Mouse (Mus musculus) stomach, embryonic 16.5 days (tissue): ENCODE data around the gene Gm12253. TPM values are rescaled to one million over a fixed set of nuclear protein-coding genes. Genes with fewer than 3 reads are reported as not detected.

ENCODE experiments used
- ATAC-seq: fragments of 200-750 bp; cut with Nextera tagmentation; 2 replicates; pipeline ENCODE4 v1.8.0; 2017; ENCODE audit warnings: moderate number of reproducible peaks, moderate TSS enrichment; ENCODE audit not compliant: insufficient read depth, low FRiP score
- H3K27ac ChIP-seq: fragments of 300-500 bp; sonication (generic); 2 replicates; pipeline ENCODE4 v1.5.1; 2014; ENCODE audit warnings: low read length
- H3K27me3 ChIP-seq: fragments of 300-500 bp; sonication (generic); 2 replicates; pipeline ENCODE4 v1.6.1; 2014; ENCODE audit warnings: low read length, control low read depth, mixed read lengths; ENCODE audit not compliant: control insufficient read depth, insufficient read depth
- H3K36me3 ChIP-seq: fragments of 300-500 bp; sonication (generic); 2 replicates; pipeline ENCODE4 v1.6.1; 2014; ENCODE audit warnings: low read length; ENCODE audit not compliant: control insufficient read depth, insufficient read depth
- H3K4me1 ChIP-seq: fragments of 300-500 bp; sonication (generic); 2 replicates; pipeline ENCODE4 v1.6.1; 2014; ENCODE audit warnings: low read length, control low read depth, mixed read lengths; ENCODE audit not compliant: control insufficient read depth, insufficient read depth
- H3K4me2 ChIP-seq: fragments of 300-500 bp; sonication (generic); 2 replicates; pipeline ENCODE4 v1.6.1; 2014; ENCODE audit warnings: low read depth, low read length, mixed read lengths
- H3K4me3 ChIP-seq: fragments of 300-500 bp; sonication (generic); replicated peaks from 2 replicates; pipeline ENCODE4 v1.5.1; 2014; ENCODE audit warnings: mild to moderate bottlenecking, low read length
- H3K9ac ChIP-seq: fragments of 300-500 bp; sonication (generic); 2 replicates; pipeline ENCODE4 v1.6.1; 2014; ENCODE audit warnings: low read length
- H3K9me3 ChIP-seq: fragments of 300-500 bp; sonication (generic); replicated peaks from 2 replicates; pipeline ENCODE4 v1.6.1; 2016; ENCODE audit warnings: low read length, control low read depth; ENCODE audit not compliant: control insufficient read depth
- polyA plus RNA-seq: library from polyadenylated mRNA; unstranded; fragments of >200 nt; fragmentation: Nextera tagmentation; extraction: Ambion mirVana; gene quantifications from 2 replicates; pipeline ENCODE4 v1.2.1, GENCODE M21; 2015

The Gm12253 gene
- polyA plus RNA-seq, 1 experiment from 2014 or later = not detected

DNA sequence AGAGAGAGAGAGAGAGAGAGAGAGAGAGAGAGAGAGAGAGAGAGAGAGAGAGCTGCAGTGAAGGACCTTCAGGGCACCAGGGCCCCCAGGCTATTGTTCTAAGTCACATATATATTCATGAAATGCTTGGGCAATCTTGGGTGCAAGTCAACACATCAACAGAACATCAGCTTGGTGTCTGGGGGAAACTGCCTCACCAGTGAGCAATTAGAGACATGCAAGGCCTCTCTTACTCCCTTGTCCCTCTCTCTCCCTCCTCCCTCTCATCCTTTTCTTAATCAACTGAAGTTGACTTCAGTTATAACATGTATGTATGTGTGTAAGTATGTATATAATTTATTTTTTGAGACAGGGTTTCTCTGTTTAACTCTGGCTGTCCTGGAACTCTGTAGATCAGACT, 29.8 kb downstream of the Gm12253 start, which contains the start of gene Olfr30:
Gene Olfr30, minus strand, starts transcription at position 101 of the 400 bp plus-strand sequence.
- no peaks in the 10 kb centered on the region for H3K27me3 ChIP-seq
- H3K36me3 ChIP-seq = no peaks in the 10 kb centered on the region
- H3K4me3 ChIP-seq = no peak within 1 kb of the TSS
- no peak for ATAC-seq
- no peak within 1 kb of the TSS for H3K9ac ChIP-seq
- no peaks in the 10 kb centered on the region for H3K9me3 ChIP-seq
- H3K4me1 ChIP-seq = no peaks in the 10 kb centered on the region
- no peak within 1 kb of the TSS for H3K4me2 ChIP-seq
- H3K27ac ChIP-seq = no peak within 1 kb of the TSS

Other genes with a start within 250 kb of the Gm12253 start
- gene Igtp, start 233.0 kb upstream of the Gm12253 start, polyA plus RNA-seq = 4.5 and 6.3 TPM in 2 replicates
- gene Irgm2, start 232.9 kb upstream of the Gm12253 start, polyA plus RNA-seq = 3.7 and 4.0 TPM in 2 replicates
- 0.17 and 0.26 TPM in 2 replicates for gene 4930438A08Rik, start 157.8 kb upstream of the Gm12253 start, polyA plus RNA-seq
- gene Zfp692, start 125.5 kb upstream of the Gm12253 start, polyA plus RNA-seq = 28.8 and 29.9 TPM in 2 replicates
- 44.8 and 52.1 TPM in 2 replicates for gene Zfp672, start 102.2 kb upstream of the Gm12253 start, polyA plus RNA-seq
- gene Sh3bp5l, start 101.8 kb upstream of the Gm12253 start, polyA plus RNA-seq = 29.8 and 37.1 TPM in 2 replicates
- 213 and 226 TPM in 2 replicates for gene Lypd8, start 53.5 kb upstream of the Gm12253 start, polyA plus RNA-seq
- gene 1810065E05Rik, start 11.4 kb upstream of the Gm12253 start, polyA plus RNA-seq = not detected in 2 replicates
- gene Lypd9, start 20.4 kb downstream of the Gm12253 start, polyA plus RNA-seq = not detected in 2 replicates
- gene Olfr30, start 29.7 kb downstream of the Gm12253 start, polyA plus RNA-seq = not detected in 2 replicates
- gene Olfr332, start 60.0 kb downstream of the Gm12253 start, polyA plus RNA-seq = not detected in 2 replicates
- gene Olfr331, start 70.0 kb downstream of the Gm12253 start, polyA plus RNA-seq = not detected in 2 replicates
- gene Olfr330, start 102.3 kb downstream of the Gm12253 start, polyA plus RNA-seq = not detected in 2 replicates
- gene Olfr329-ps, start 113.9 kb downstream of the Gm12253 start, polyA plus RNA-seq = not detected in 2 replicates
- not detected in 2 replicates for gene Olfr328, start 123.1 kb downstream of the Gm12253 start, polyA plus RNA-seq
- not detected in 2 replicates for gene Olfr224, start 138.0 kb downstream of the Gm12253 start, polyA plus RNA-seq
- gene Olfr325, start 145.2 kb downstream of the Gm12253 start, polyA plus RNA-seq = not detected in 2 replicates
- not detected in 2 replicates for gene Olfr324, start 162.6 kb downstream of the Gm12253 start, polyA plus RNA-seq
- gene 2210407C18Rik, start 183.5 kb downstream of the Gm12253 start, polyA plus RNA-seq = 4.2 and 15.4 TPM in 2 replicates
- 0.17 TPM in 1 of 2 replicates, not detected in the other for gene Olfr323, start 197.9 kb downstream of the Gm12253 start, polyA plus RNA-seq
- gene Trim58, start 207.9 kb downstream of the Gm12253 start, polyA plus RNA-seq = 0.66 and 0.67 TPM in 2 replicates
- not detected in 2 replicates for gene Olfr322, start 226.2 kb downstream of the Gm12253 start, polyA plus RNA-seq
- not detected in 2 replicates for gene Olfr320, start 248.5 kb downstream of the Gm12253 start, polyA plus RNA-seq